Mouse (Mus musculus): Measurements from ENCODE around the gene Rbm42. TPM values are rescaled to one million over a fixed set of nuclear protein-coding genes. Genes with fewer than 3 reads are reported as not detected.

The Rbm42 gene
- 87.7 and 91.8 TPM in 2 replicates for polyA plus RNA-seq (2015; fragmentation: Nextera tagmentation; extraction: Ambion mirVana)

DNA sequence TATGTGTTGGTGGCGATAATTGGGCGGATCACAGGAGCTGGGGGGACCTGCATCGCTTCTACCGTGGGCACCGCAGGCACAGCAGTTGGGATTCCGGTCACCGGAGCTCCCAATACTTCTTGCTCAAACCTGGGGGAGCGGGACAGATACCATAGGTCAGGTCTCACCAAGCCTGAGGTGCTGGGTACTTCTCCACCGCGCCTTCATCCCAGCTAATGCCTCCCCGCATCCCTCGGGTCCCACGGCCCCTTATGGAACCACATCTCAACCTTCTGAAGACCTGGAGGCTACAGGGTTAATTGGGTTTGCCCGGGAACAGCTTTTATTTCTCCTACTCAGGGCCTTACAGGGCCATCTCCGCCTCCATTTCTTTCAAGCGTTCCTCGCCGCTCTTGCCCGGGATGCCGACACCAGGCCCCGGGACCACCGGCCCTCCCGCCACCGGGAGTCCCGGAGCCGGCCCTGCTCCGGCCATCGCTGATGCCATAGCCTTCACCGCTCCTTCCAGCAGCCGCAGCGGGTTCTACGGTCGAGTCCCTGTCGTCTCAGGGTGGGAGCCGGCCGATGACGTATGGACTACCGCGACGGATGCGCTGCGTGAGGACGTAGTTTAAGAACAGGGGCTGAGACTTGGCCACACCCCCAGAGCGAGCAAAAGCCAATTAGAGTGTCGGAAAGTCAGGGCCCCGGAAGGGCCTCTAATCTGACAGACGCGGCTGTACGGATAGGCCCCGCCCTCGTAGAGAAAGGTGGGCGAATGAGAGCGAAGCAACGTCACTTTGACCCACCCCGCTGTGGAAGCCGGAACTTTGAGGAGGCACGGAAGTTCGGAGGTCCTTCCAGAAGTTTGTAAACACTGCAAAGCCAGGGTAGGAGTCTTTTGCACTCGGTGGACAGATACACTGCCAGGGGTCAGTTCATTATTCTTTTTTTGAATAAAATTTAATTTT lies at the start of gene Rbm42:
Gene Rbm42, minus strand, starts transcription at position 727 of the 950 bp plus-strand sequence.

DNA sequence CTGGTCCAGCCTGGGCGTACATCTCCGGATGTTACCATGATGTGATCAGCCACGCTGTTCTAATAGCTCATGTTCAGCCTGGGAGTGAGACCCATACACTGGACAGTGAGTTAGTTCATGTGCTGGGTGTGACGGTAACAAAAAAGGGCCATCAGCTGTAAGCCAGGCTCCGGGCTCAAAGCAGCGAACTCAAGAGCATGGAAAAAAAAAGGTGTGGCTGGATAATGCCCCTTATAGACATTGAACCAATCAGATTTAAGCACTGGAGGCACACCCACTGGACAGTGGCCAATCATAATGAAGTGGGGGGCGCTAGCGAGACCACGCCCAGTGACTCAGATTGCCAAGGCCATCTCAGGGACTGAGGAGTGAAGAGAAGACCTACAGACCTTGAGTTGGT lies 48.5 kb upstream of the Rbm42 start, which contains the start of gene 2200002J24Rik:
Gene 2200002J24Rik, plus strand, starts transcription at position 338 of the 400 bp plus-strand sequence.

DNA sequence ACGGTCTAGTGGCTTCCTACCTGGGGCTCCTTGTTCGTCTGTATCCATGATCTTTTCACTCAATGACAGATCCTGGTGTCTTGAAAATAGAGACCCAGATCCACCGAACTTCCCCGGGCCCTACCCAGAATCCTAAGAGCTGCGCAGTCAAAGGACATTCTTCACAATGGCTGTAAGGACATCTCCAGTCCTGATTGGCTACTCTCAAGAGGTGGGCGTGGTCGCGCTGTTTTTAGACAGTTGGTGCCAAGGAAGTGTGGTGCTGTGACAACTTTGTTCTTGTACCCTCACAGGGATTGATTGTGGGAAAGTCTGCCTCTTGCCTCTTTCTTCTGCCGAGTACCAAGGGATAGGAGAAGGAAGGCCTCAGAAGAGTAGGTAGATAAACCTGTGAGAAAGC lies 21.4 kb upstream of the Rbm42 start, which contains the start of gene Pmis2:
Gene Pmis2, minus strand, starts transcription at position 126 of the 400 bp plus-strand sequence.

DNA sequence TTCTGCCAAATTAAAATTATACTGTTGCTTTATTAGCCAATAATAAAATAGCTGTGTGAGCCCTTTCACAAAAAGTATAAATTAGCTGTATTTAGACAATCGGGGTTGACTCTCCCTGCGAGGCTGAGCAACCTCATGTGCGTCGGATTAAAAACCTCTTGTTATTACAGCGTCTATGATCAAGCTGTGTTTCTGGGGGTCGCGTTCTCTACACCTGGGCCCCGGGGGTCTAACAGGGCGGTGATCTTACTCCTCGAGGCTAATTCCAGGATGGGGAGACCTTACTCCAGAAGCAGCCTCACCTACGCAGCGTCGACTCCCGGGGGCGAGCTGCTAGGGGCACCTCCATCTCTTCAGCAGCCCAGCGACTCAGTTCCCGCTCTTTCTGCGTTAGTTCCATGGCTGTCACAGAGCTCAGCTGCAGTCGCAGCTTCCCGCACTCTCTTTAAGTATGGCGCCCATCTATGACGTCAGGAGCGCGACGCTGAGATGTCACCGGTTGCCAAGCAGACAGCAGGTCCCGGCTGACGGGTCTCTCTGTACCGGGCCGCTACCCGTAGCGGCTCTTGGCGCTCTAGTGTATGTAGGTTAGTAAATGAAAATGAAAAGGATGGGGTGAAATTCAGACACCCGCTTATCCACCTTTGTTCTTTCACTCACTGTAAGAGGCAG lies 14.5 kb upstream of the Rbm42 start, which contains the start of gene Haus5:
Gene Haus5, minus strand, starts transcription at position 466 of the 672 bp plus-strand sequence.

DNA sequence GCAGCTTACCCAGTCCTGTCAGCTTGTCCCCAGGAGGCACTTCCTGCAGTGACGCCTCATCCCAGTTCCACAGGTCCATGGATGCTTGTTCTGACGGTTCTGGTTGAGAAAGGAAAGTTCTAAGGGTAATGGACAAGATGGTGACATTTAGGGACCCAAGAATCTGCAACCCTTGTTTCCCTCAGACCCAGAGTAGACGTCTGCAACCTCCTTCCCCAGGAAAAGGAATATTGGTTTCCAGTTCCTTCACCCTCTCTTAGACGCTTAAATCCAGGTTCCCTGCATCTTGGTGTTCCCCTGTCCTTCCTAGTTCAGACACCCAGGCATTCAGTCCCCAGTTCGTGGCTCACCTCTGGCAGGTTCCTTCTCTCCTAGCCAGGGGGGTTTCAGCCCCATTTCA lies 14.4 kb downstream of the Rbm42 start, which contains the start of gene Etv2:
Gene Etv2, minus strand, starts transcription at position 101 of the 400 bp plus-strand sequence.

DNA sequence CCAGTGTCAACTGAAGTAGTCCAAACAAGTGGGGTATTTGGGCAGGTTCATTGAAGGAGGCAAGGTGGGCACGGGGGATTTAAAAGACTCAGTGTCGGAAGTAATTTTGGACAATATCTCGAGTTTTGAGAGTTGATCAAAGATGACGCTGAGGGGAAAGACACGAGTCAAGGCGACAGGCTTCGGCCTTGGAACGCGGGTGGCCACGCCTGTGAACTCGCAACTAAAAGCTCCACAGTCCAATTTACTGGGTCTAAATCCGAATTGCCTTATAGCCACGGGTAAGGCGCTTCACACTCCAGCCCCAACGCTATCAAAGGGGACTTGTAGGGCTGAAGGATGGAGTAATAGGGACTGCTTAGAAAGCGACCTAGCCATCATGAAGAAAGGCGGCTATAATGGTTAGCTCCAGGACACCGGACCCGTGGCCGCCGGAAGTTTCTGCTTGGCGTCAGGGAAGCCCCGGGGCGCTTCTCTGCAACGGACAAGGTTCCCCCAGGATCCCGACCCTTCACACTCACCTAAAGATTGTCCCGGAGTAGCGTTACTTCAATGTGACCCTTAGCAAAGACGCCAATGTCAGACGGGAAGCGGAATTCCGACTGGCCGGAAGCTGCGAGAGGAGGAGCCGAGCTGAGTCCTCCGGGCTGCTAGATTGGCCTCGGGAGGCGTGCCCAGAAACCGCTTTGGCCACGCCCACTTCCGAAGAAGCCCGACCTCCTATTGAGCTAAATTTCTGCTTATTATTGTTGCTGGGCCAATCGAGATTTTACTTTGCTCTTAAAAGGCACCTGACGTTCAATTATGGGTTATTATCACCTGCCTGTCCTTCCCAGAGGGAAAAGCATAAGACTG lies 24.4 kb downstream of the Rbm42 start, which contains the start of gene Cox6b1:
Gene Cox6b1, minus strand, starts transcription at position 622 of the 855 bp plus-strand sequence.

DNA sequence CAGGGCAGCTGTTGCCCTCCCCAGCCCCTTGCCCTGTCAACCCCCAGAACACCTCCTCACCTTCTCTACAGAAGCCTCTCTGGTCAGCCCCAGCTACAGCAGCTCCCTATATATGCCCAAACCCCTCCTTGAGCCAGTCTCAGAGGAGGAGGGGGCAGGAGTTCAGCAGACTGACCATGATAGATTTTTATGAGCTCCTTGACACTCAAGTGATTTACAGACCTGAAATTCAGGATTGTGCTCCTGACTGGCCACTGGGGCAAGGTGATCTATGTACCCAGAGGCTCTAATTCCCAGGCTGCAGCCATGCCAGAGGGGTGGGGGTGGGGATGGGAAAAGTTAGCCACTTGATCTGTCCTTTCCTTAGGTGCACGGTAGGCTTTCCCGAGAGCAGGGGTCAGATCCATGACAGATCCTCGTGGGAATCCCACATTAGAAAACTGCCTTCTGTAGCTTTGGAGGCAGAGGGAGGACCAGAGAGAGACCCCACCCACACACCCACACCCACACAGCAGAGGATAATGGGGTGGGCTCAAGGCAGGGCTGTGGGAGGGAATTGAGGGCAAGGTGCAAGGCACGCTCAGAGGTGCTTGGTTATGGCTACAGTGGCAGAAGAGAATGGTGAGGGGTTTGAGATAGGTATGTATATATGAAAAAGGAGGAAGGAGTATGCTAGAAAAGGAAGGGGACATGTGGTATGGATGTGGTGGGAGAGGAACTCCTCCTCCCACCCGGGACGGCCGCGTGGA lies 37.3 kb downstream of the Rbm42 start, which contains the start of gene Upk1a:
Gene Upk1a, minus strand, starts transcription at position 194 of the 749 bp plus-strand sequence.

DNA sequence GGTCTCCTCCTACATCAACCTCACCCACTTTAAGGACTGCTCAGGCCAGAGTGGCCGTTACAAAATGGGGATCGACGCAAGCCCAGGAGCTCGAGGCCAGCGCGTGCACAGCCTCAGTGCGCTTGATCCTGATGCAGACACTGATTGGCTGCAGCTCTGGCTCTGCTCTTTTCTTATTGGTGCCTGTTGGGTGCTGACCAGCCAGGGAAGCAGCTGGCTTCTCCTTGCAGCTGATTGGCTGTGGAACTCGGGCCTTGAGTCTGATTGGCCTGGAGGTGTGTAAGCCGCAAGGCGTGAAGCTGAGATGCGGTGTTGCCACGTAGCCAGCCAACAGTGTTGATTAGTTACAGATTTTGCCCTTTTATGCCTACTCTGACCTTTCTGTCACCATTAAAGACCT lies 51.3 kb downstream of the Rbm42 start, which contains the start of gene Zbtb32:
Gene Zbtb32, minus strand, starts transcription at position 124 of the 400 bp plus-strand sequence.

Other genes with a start within 250 kb of the Rbm42 start
- gene Tyrobp, start 236.6 kb downstream of the Rbm42 start, polyA plus RNA-seq (2015; fragmentation: Nextera tagmentation; extraction: Ambion mirVana): 74.3 and 230 TPM in 2 replicates
- 2.4 and 10.2 TPM in 2 replicates for gene Hcst, start 230.5 kb downstream of the Rbm42 start, polyA plus RNA-seq (2015; fragmentation: Nextera tagmentation; extraction: Ambion mirVana)
- gene Nfkbid, start 228.6 kb downstream of the Rbm42 start, polyA plus RNA-seq (2015; fragmentation: Nextera tagmentation; extraction: Ambion mirVana): 0.84 and 1.4 TPM in 2 replicates
- 8.7 and 9.1 TPM in 2 replicates for gene Aplp1, start 204.8 kb downstream of the Rbm42 start, polyA plus RNA-seq (2015; fragmentation: Nextera tagmentation; extraction: Ambion mirVana)
- not detected in 2 replicates for gene Kirrel2, start 192.6 kb downstream of the Rbm42 start, polyA plus RNA-seq (2015; fragmentation: Nextera tagmentation; extraction: Ambion mirVana)
- 0.12 TPM in 1 of 2 replicates, not detected in the other for gene Nphs1, start 192.0 kb downstream of the Rbm42 start, polyA plus RNA-seq (2015; fragmentation: Nextera tagmentation; extraction: Ambion mirVana)
- 0.21 and 0.36 TPM in 2 replicates for gene Prodh2, start 156.7 kb downstream of the Rbm42 start, polyA plus RNA-seq (2015; fragmentation: Nextera tagmentation; extraction: Ambion mirVana)
- gene Arhgap33, start 115.3 kb downstream of the Rbm42 start, polyA plus RNA-seq (2015; fragmentation: Nextera tagmentation; extraction: Ambion mirVana): 2.5 and 2.6 TPM in 2 replicates
- gene Hspb6, start 98.1 kb downstream of the Rbm42 start, polyA plus RNA-seq (2015; fragmentation: Nextera tagmentation; extraction: Ambion mirVana): 391 and 404 TPM in 2 replicates
- gene Proser3, start 98.0 kb downstream of the Rbm42 start, polyA plus RNA-seq (2015; fragmentation: Nextera tagmentation; extraction: Ambion mirVana): 3.2 and 3.9 TPM in 2 replicates
- 21.1 and 25.6 TPM in 2 replicates for gene Lin37, start 90.5 kb downstream of the Rbm42 start, polyA plus RNA-seq (2015; fragmentation: Nextera tagmentation; extraction: Ambion mirVana)
- gene U2af1l4, start 87.0 kb downstream of the Rbm42 start, polyA plus RNA-seq (2015; fragmentation: Nextera tagmentation; extraction: Ambion mirVana): 69.5 and 73.2 TPM in 2 replicates
- 2.7 and 2.8 TPM in 2 replicates for gene Gm49396, start 87.0 kb downstream of the Rbm42 start, polyA plus RNA-seq (2015; fragmentation: Nextera tagmentation; extraction: Ambion mirVana)
- gene Psenen, start 86.7 kb downstream of the Rbm42 start, polyA plus RNA-seq (2015; fragmentation: Nextera tagmentation; extraction: Ambion mirVana): 114 and 127 TPM in 2 replicates
- 1.1 and 1.6 TPM in 2 replicates for gene Igflr1, start 84.9 kb downstream of the Rbm42 start, polyA plus RNA-seq (2015; fragmentation: Nextera tagmentation; extraction: Ambion mirVana)
- 4.8 TPM in 2 replicates for gene Kmt2b, start 61.6 kb downstream of the Rbm42 start, polyA plus RNA-seq (2015; fragmentation: Nextera tagmentation; extraction: Ambion mirVana)
- 2.4 and 3.5 TPM in 2 replicates for gene Zbtb32, start 51.4 kb downstream of the Rbm42 start, polyA plus RNA-seq (2015; fragmentation: Nextera tagmentation; extraction: Ambion mirVana)
- gene Upk1a, start 37.5 kb downstream of the Rbm42 start, polyA plus RNA-seq (2015; fragmentation: Nextera tagmentation; extraction: Ambion mirVana): 1,486 and 1,535 TPM in 2 replicates
- gene Cox6b1, start 24.2 kb downstream of the Rbm42 start, polyA plus RNA-seq (2015; fragmentation: Nextera tagmentation; extraction: Ambion mirVana): 1,042 and 1,083 TPM in 2 replicates
- gene Etv2, start 14.5 kb downstream of the Rbm42 start, polyA plus RNA-seq (2015; fragmentation: Nextera tagmentation; extraction: Ambion mirVana): not detected in 2 replicates
- gene Haus5, start 14.7 kb upstream of the Rbm42 start, polyA plus RNA-seq (2015; fragmentation: Nextera tagmentation; extraction: Ambion mirVana): 10.3 and 11.1 TPM in 2 replicates
- gene Pmis2, start 21.3 kb upstream of the Rbm42 start, polyA plus RNA-seq (2015; fragmentation: Nextera tagmentation; extraction: Ambion mirVana): not detected in 2 replicates
- gene 2200002J24Rik, start 48.6 kb upstream of the Rbm42 start, polyA plus RNA-seq (2015; fragmentation: Nextera tagmentation; extraction: Ambion mirVana): 0.39 TPM in 1 of 2 replicates, not detected in the other
- gene Atp4a, start 61.9 kb upstream of the Rbm42 start, polyA plus RNA-seq (2015; fragmentation: Nextera tagmentation; extraction: Ambion mirVana): 0.13 and 0.69 TPM in 2 replicates
- 155 and 184 TPM in 2 replicates for gene Tmem147, start 79.2 kb upstream of the Rbm42 start, polyA plus RNA-seq (2015; fragmentation: Nextera tagmentation; extraction: Ambion mirVana)
- 0.12 TPM in 1 of 2 replicates, not detected in the other for gene Gapdhs, start 93.4 kb upstream of the Rbm42 start, polyA plus RNA-seq (2015; fragmentation: Nextera tagmentation; extraction: Ambion mirVana)
- 13.6 and 17.0 TPM in 2 replicates for gene Sbsn, start 101.2 kb upstream of the Rbm42 start, polyA plus RNA-seq (2015; fragmentation: Nextera tagmentation; extraction: Ambion mirVana)
- gene Dmkn, start 113.4 kb upstream of the Rbm42 start, polyA plus RNA-seq (2015; fragmentation: Nextera tagmentation; extraction: Ambion mirVana): 97.2 and 160 TPM in 2 replicates
- gene Krtdap, start 137.6 kb upstream of the Rbm42 start, polyA plus RNA-seq (2015; fragmentation: Nextera tagmentation; extraction: Ambion mirVana): 135 and 161 TPM in 2 replicates
- not detected in 2 replicates for gene Ffar2, start 173.5 kb upstream of the Rbm42 start, polyA plus RNA-seq (2015; fragmentation: Nextera tagmentation; extraction: Ambion mirVana)
- not detected in 2 replicates for gene Ffar3, start 205.9 kb upstream of the Rbm42 start, polyA plus RNA-seq (2015; fragmentation: Nextera tagmentation; extraction: Ambion mirVana)
- gene Ffar1, start 211.2 kb upstream of the Rbm42 start, polyA plus RNA-seq (2015; fragmentation: Nextera tagmentation; extraction: Ambion mirVana): not detected in 2 replicates
- gene Cd22, start 230.0 kb upstream of the Rbm42 start, polyA plus RNA-seq (2015; fragmentation: Nextera tagmentation; extraction: Ambion mirVana): 0.11 TPM in 1 of 2 replicates, not detected in the other

Measured in urinary bladder, postnatal 0 days (tissue).